Mouse (Mus musculus) urinary bladder, adult 2 months (tissue): ENCODE measurements around the gene Iqcg. TPM values are rescaled to one million over a fixed set of nuclear protein-coding genes. Genes with fewer than 3 reads are reported as not detected.
A peak's percentile ranks its signal among the peaks of the same experiment; 100 is the strongest.
"Not testable (repeated sequence)": the region's sequence is repeated elsewhere in the genome, so short reads cannot be mapped to it uniquely, and the experiment has no call there.

ENCODE experiments used
- DNase-seq: peaks from one replicate; pipeline ENCODE4 v3.0.0; 2022; ENCODE audit warnings: low spot score
- polyA plus RNA-seq: library from polyadenylated mRNA; depleted of rRNA; stranded (reverse); fragments of >200 nt; gene quantifications from 2 replicates; pipeline ENCODE4 v1.2.3, GENCODE M21; 2012; rRNA removed

The Iqcg gene
- polyA plus RNA-seq, result 0.29 and 0.69 TPM in 2 replicates

GRCm38 (mm10) chr16:33056095-33056785 lies at the start of gene Iqcg, which contains the start of gene Rpl35a:
TSS of gene Iqcg (minus strand) at chr16:33056218.
TSS of gene Rpl35a (plus strand) at chr16:33056453.
- DNase-seq, result peak; percentile 89

GRCm38 (mm10) chr16:33085666-33086065 lies 29.6 kb upstream of the Iqcg start:
- DNase-seq, result no peak

GRCm38 (mm10) chr16:33083996-33084395 lies 28.0 kb upstream of the Iqcg start:
- DNase-seq, result no peak

- DNase-seq, result no peak
Observed at GRCm38 (mm10) chr16:33082951-33083350, 26.9 kb upstream of the Iqcg start.

GRCm38 (mm10) chr16:33080063-33080462 lies 24.0 kb upstream of the Iqcg start:
- no peak for DNase-seq

- no peak for DNase-seq
Observed at GRCm38 (mm10) chr16:33077069-33077627, 21.1 kb upstream of the Iqcg start.

GRCm38 (mm10) chr16:33076078-33076477 lies 20.1 kb upstream of the Iqcg start:
- DNase-seq, result no peak

- DNase-seq, result no peak
Observed at GRCm38 (mm10) chr16:33074967-33075366, 18.9 kb upstream of the Iqcg start.

GRCm38 (mm10) chr16:33072871-33073557 lies 17.0 kb upstream of the Iqcg start:
- DNase-seq, result no peak

- no peak for DNase-seq
Observed at GRCm38 (mm10) chr16:33070928-33071327, 14.9 kb upstream of the Iqcg start.

GRCm38 (mm10) chr16:33064636-33065035 lies 8.6 kb upstream of the Iqcg start:
- no peak for DNase-seq

- DNase-seq, result no peak
Observed at GRCm38 (mm10) chr16:33063267-33063666, 7.2 kb upstream of the Iqcg start.

GRCm38 (mm10) chr16:33062682-33063131 lies 6.7 kb upstream of the Iqcg start:
- no peak for DNase-seq

- DNase-seq, result peak; percentile 77
Observed at GRCm38 (mm10) chr16:33062024-33062681, 6.1 kb upstream of the Iqcg start, which contains the start of gene Lmln. TSS of gene Lmln (plus strand) at chr16:33062521.

GRCm38 (mm10) chr16:33061400-33061799 lies 5.4 kb upstream of the Iqcg start:
- no peak for DNase-seq

GRCm38 (mm10) chr16:33060926-33061325 lies 4.9 kb upstream of the Iqcg start:
- DNase-seq, result no peak

- no peak for DNase-seq
Observed at GRCm38 (mm10) chr16:33059471-33059870, 3.5 kb upstream of the Iqcg start.

- not testable (repeated sequence) for DNase-seq
Observed at GRCm38 (mm10) chr16:33058656-33059055, 2.6 kb upstream of the Iqcg start.

GRCm38 (mm10) chr16:33058033-33058432 lies 2.0 kb upstream of the Iqcg start:
- DNase-seq, result no peak

- DNase-seq, result no peak
Observed at GRCm38 (mm10) chr16:33056786-33057185, 768 bp upstream of the Iqcg start.

GRCm38 (mm10) chr16:33055655-33056054 lies 363 bp downstream of the Iqcg start:
- no peak for DNase-seq

- not testable (repeated sequence) for DNase-seq
Observed at GRCm38 (mm10) chr16:33054927-33055326, 1.1 kb downstream of the Iqcg start.
